Mouse (Mus musculus) ES-E14 (cell line): ENCODE measurements at regions not wholly inside any gene's neighbourhood (a gene's known extent, or its start where the extent isn't known, plus 50 kb on each side); places are given as distances from the start of the nearest gene placed in this dataset.

Experiments used
- HCFC1 ChIP-seq: IDR thresholded peaks from 2 replicates; pipeline ENCODE4 v1.6.1; 2012; ENCODE audit warnings: low read length, inconsistent platforms, borderline replicate concordance; ENCODE audit not compliant: insufficient read depth
- MAFK ChIP-seq: IDR thresholded peaks from 2 replicates; pipeline ENCODE4 v1.6.1; 2014; ENCODE audit warnings: mild to moderate bottlenecking, low read depth, low read length, inconsistent platforms; ENCODE audit not compliant: insufficient read depth
- ZC3H11A ChIP-seq: IDR thresholded peaks from 2 replicates; pipeline ENCODE4 v1.6.1; 2012; ENCODE audit warnings: low read depth, mild to moderate bottlenecking, inconsistent platforms, low read length, borderline replicate concordance
- ZNF384 ChIP-seq: IDR thresholded peaks from 2 replicates; pipeline ENCODE4 v1.6.1; 2012; ENCODE audit warnings: low read depth, low read length, inconsistent platforms

DNA sequence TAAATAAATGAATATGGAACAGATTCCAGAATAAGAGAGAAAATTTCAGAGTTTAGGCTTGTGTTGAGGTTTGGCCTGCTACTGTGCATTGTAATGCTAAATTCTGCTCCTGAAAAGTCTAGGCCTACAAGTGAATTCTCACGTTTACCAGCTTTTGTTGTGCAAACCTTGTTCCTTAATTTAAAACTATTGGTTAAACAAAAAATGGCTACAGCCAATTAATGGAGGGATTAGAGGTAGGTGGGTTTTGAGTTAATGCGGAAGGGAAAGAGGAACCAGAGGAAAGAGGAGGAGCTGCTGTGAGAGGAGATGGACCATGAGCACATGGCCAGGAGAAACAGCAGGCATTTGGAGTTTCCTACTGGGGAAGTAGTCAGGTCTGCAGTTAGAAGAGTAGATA lies 79.1 kb upstream of the Tle4 start:
- TF ChIP-seq ZNF384 (no peak), MAFK (no peak), ZC3H11A (no peak), HCFC1 (no peak)
